ENCODE assay signal across 8 mouse cellular contexts in the genomic region with DNA sequence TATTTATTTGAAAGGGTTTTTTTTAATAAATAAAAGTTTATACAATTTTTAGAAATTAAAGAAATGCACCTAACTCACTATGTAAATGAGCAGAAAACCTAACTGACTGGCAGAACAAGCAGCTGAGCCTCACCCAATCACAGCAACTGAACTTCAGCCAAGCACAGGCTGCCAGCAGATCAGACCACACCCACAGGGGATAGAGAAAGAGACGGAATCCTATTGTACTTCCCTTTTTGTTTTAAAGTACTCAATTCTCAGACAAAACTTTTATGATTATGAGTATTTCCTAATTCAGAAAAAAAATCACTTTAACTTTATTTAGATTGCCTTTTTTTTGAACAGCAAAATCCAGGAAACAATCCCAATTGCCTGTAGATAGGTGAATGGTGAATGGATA. TPM values are rescaled to one million over a fixed set of nuclear protein-coding genes. Genes with fewer than 3 reads are reported as not detected.
DNase-seq lines count a peak whose midpoint lies in the region; ATAC-seq lines count a peak whose summit lies in the region.

No protein-coding gene starts in this region.

- DNase-seq in adrenal gland, postnatal 25 days = peak; percentile 8
- no peak for DNase-seq in adrenal gland, adult 8-10 months
- peak; percentile 42 for DNase-seq in left cerebral cortex, postnatal 4 days
- no peak for DNase-seq in left cerebral cortex, adult 9 months (ENCODE audit: low spot score in 2 of 2)
- DNase-seq in lung, postnatal 4 days = peak; percentile 32 to 39
- DNase-seq in cerebellum, adult 11 months = no peak
- DNase-seq in thymus, postnatal 25 days = no peak

- ATAC-seq in granulocyte monocyte progenitor cell, adult 5-6 weeks (replicated peaks; ENCODE audit: poor library complexity, severe bottlenecking) = peak; percentile 98

- intact Hi-C loops in left cerebral cortex, postnatal 4 days (cut with DNase I) = no loop called here

RNA-seq across cellular contexts. Expression of gene Cdc42se2, which starts 29.5 kb away (rescaled TPM):
- 20.8 and 25.1 TPM in 2 replicates for total RNA-seq in adrenal gland, postnatal 25 days (2021)
- 10 to 100 TPM; 23.7 to 33.0 (median 28.7) TPM for total RNA-seq in adrenal gland, adult 8-10 months (2022)
- 100 to 1,000 TPM; 104 to 107 TPM for total RNA-seq in left cerebral cortex, postnatal 4 days (2021)
- 41.6 and 47.5 TPM in 2 replicates for total RNA-seq in granulocyte monocyte progenitor cell, adult 5-6 weeks (2014; fragmentation: Nextera tagmentation)
- 48.0 and 48.6 TPM in 2 replicates for total RNA-seq in granulocyte monocyte progenitor cell, adult 5-6 weeks (2017)

Comparison
In these comparisons a context has a peak if more than half of its experiments do, and no peak if none do; other contexts are left out.
1. DNase-seq: peak in adrenal gland, postnatal 25 days (single experiment), left cerebral cortex, postnatal 4 days (single experiment) and lung, postnatal 4 days (2 of 2); none in adrenal gland, adult 8-10 months (single experiment), left cerebral cortex, adult 9 months (0 of 2), cerebellum, adult 11 months (single experiment) and thymus, postnatal 25 days (single experiment).